Mouse (Mus musculus) brain, embryonic 14.5 days (tissue): Measurements from ENCODE around the gene Rbpjl. TPM values are rescaled to one million over a fixed set of nuclear protein-coding genes. Genes with fewer than 3 reads are reported as not detected.

Source experiments
- DNase-seq: peaks from one replicate; pipeline ENCODE4 v3.0.0-alpha.2; 2011; ENCODE audit warnings: low read depth
- CTCF ChIP-seq: fragments of 200-500 bp; IDR thresholded peaks from 2 replicates; pipeline ENCODE4 v1.5.1; 2012; ENCODE audit warnings: inconsistent platforms, mild to moderate bottlenecking, moderate library complexity, borderline replicate concordance; ENCODE audit not compliant: insufficient read depth, insufficient read length; ENCODE audit errors: extremely low read depth
- POLR2A ChIP-seq: fragments of 200-500 bp; IDR thresholded peaks from 2 replicates; pipeline ENCODE4 v1.6.1; 2012; ENCODE audit warnings: mild to moderate bottlenecking, inconsistent platforms, borderline replicate concordance; ENCODE audit not compliant: poor library complexity, insufficient read depth, insufficient read length, severe bottlenecking; ENCODE audit errors: extremely low read depth
- polyA plus RNA-seq: library from polyadenylated mRNA; depleted of rRNA; stranded (reverse); fragments of >200 nt; gene quantifications from 2 replicates; pipeline ENCODE4 v1.2.3, GENCODE M21; 2012

The Rbpjl gene
- polyA plus RNA-seq, 1 experiment: 0.10 TPM

GRCm38 (mm10) chr2:164431676-164432465 is 28.9 kb downstream of the Rbpjl start:
- DNase-seq: no peak
- no peak for TF ChIP-seq CTCF
- TF ChIP-seq POLR2A: no peak

DNA sequence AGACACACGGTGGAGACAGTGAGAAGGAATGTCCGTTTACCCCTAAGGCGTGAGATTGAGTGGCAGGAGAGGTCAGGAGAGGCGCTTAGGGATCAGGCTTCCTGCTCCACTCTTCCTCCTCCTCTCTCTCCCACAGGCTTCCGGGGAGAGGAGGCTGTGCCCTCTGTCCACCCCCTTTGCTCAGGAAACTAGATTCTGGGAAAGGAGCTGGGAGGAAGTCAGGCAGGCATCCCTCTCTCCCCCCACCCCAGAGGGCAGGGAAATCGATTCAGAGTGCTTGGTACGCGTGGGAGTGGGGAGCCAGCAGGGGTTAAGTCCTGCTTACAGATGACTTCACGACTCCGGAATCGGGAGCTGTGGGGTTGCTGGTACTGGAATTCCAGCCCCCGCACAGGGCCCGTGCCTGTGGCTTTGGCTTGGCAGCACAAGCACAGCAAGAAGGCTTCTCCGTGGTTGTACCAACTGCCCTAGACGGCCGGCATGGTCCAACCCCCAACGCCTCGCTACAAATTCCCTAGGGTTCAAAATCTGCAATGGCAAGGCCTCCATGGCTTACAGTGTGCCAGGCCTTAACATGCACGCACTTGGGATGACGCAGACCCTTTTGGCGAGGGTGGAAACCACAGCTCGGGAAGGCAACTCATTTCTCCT is 29.7 kb downstream of the Rbpjl start:
- no peak for TF ChIP-seq CTCF
- no peak for TF ChIP-seq POLR2A
- no peak for DNase-seq

DNA sequence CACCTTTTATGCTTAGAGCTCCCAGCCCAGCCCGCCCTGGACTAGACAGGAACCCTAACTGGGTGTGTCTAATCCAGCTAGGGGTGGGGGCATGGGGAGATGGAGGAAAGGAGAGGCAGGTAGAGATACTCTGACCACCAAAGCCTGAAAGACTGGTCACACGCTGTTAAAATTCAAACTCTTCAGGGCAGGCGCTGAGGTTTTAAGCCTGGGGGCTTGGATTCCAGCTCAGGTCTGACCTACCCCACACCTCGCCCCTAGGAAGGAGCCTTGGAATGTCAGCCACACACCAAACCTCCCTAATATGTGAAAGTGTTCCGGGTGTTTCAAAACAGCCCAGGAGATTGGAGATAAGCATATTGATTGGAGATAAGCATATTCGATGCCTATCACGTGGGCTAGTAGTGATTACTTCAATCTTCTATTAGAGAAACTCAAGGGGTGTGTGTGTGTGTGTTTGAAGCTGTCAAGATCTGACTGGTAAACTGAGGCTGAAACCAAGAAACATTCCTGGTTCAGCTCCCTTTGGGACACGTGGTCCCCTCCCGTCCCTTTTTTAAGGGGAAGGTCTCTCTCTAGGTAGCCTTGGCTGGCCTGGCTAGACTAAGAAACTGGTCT is 30.4 kb downstream of the Rbpjl start:
- TF ChIP-seq POLR2A: no peak
- no peak for TF ChIP-seq CTCF
- no peak for DNase-seq

GRCm38 (mm10) chr2:164434681-164435080 is 31.7 kb downstream of the Rbpjl start:
- TF ChIP-seq CTCF (no peak), POLR2A (no peak)
- no peak for DNase-seq

DNA sequence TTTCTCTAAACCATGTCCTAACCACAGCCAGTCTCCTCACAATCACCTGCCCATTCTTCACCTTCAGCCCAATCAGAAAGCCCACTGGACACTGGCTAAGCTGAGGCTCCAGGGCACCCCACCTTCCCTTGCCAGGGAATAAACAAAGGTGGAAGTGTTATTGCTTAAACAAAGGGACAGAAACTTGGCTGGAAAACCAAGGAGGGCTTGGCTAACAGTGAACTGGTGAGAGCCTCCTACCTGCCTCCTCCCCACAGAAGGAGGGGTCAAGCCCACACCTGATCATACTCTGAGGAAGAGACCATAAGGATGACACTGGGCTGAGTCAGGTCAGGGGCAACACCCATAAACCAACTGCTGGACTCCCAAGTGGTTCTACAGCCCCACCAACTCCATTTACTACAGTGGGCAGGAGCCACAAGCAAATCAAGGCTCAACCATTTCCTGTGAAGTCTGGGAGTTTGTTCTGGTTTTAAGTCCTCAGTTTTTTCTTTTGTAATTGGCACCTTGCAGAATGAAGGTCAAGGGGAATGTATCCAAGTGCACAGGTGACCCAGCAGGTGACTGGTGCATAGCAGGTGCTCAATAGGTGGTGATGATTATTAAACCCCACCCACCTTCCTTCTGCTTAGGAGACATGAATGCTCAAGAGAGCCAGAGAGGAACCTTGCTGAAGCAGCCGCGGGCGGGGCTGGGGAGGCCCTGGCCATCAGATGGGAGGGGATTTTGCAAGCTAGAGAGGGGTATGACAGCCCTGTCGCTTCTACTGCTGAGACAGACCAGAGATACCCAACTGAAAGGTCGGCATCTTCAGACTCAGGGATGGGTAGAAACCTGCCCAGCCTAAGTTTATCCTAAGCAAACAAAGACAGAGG is 32.5 kb downstream of the Rbpjl start:
- no peak for TF ChIP-seq CTCF
- TF ChIP-seq POLR2A: no peak
- DNase-seq: no peak

GRCm38 (mm10) chr2:164436215-164436913 is 33.4 kb downstream of the Rbpjl start:
- no peak for DNase-seq

GRCm38 (mm10) chr2:164436961-164437360 is 34.0 kb downstream of the Rbpjl start:
- TF ChIP-seq CTCF (no peak), POLR2A (no peak)
- no peak for DNase-seq

More at GRCm38 (mm10) chr2:164436215-164436913, 33.4 kb downstream of the Rbpjl start:
- TF ChIP-seq CTCF: no peak
- TF ChIP-seq POLR2A: no peak

- TF ChIP-seq CTCF (no peak), POLR2A (no peak)
- no peak for DNase-seq
Measured at GRCm38 (mm10) chr2:164437710-164438109, 34.8 kb downstream of the Rbpjl start.

- DNase-seq: no peak
- TF ChIP-seq CTCF (no peak), POLR2A (no peak)
Measured at GRCm38 (mm10) chr2:164438257-164438656, 35.3 kb downstream of the Rbpjl start.

GRCm38 (mm10) chr2:164439001-164439421 is 36.1 kb downstream of the Rbpjl start:
- TF ChIP-seq POLR2A (no peak), CTCF (no peak)
- DNase-seq: no peak

DNA sequence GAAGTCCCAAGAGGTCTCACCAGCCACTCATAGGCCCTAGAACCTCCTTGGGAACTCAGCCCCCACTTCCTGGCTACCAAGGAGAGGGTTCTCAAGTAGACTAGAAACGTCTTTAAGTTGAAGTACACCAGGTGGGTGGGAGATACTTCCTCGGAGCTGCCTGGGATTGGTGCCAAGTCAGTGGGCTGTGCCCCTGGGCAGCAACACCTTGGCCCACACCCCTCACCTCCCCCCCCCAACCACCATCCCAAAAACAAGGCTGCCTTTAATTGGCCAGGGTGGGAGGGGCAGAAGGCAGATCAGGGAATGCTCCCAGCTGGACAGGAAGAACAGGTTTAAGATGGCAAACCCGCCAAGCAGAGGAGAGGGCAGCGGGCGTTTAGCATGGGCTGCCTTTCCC is 37.4 kb downstream of the Rbpjl start:
- DNase-seq: no peak
- TF ChIP-seq CTCF: no peak

GRCm38 (mm10) chr2:164441155-164441554 is 38.2 kb downstream of the Rbpjl start:
- TF ChIP-seq POLR2A (no peak), CTCF (no peak)
- DNase-seq: no peak
